Mouse (Mus musculus) forebrain, embryonic 10.5 days (tissue): ENCODE measurements around the gene Metrn. TPM values are rescaled to one million over a fixed set of nuclear protein-coding genes. Genes with fewer than 3 reads are reported as not detected.

ENCODE experiments used
- DNase-seq: peaks from one replicate; pipeline ENCODE4 v3.0.0-alpha.2; 2017; ENCODE audit warnings: low spot score; ENCODE audit errors: extremely low spot score
- H3K27ac ChIP-seq: fragments of 300-500 bp; sonication (generic); 2 replicates; pipeline ENCODE4 v1.5.1; 2016; ENCODE audit warnings: mild to moderate bottlenecking
- H3K27me3 ChIP-seq: fragments of 300-500 bp; sonication (generic); 2 replicates; pipeline ENCODE4 v1.6.1; 2016; ENCODE audit warnings: mild to moderate bottlenecking; ENCODE audit not compliant: poor library complexity, severe bottlenecking
- H3K36me3 ChIP-seq: fragments of 300-500 bp; sonication (generic); replicated peaks from 2 replicates; pipeline ENCODE4 v1.6.1; 2016; ENCODE audit warnings: mild to moderate bottlenecking, moderate library complexity
- H3K4me1 ChIP-seq: fragments of 300-500 bp; sonication (generic); 2 replicates; pipeline ENCODE4 v1.6.1; 2016
- H3K4me3 ChIP-seq: fragments of 300-500 bp; sonication (generic); 2 replicates; pipeline ENCODE4 v1.5.1; 2016; ENCODE audit warnings: mild to moderate bottlenecking, moderate library complexity
- H3K9me3 ChIP-seq: fragments of 300-500 bp; sonication (generic); 2 replicates; pipeline ENCODE4 v1.6.1; 2016; ENCODE audit warnings: mild to moderate bottlenecking, moderate library complexity
- WGBS: fragments of 180-500 bp; shearing (Covaris S2); methylation state at CpG from one replicate; pipeline ENCODE4 v1.1.7; 2016; 5-methylcytosine and 5-hydroxymethylcytosine counted together
- polyA plus RNA-seq: library from polyadenylated mRNA; unstranded; fragments of >200 nt; fragmentation: Nextera tagmentation; extraction: Ambion mirVana; gene quantifications from 2 replicates; pipeline ENCODE4 v1.2.1, GENCODE M21; 2016

The Metrn gene
- polyA plus RNA-seq, 1 experiment from 2014 or later: 204 TPM

DNA sequence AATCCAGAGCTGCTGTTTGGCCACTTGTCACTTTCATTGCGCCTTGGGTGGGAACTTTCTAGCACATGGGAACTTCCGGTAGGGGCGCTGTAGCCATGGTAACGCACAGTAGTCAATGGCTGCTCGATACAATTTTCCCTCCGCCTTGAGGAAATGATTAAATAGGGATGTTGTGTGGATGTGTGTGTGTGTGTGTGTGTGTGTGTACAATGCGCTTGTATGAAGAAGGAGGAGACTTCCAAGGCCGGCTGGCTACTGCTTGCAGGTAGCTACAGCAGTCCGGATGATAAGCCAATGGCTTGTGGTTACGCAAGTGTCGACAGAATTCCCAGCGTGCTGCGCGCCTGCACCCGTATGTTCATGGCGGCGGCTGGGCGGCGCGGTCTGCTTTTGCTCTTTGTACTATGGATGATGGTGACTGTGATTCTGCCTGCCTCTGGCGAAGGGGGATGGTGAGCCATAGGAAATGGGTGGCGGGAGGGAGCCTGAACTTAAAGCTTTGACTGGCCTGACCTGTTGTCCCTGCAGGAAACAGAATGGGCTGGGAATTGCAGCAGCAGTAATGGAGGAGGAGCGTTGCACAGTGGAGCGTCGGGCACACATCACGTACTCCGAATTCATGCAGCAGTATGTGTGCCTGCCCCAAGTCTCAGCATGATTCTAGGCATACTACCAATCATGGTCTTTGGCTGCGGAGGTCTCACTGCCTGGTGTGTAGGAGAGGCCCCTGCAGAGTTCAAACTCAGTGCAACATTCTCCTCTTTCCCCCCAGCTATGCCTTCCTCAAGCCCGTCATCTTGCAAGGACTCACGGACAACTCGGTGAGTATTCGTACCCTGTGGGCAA, 32.0 kb upstream of the Metrn start, which contains the start of gene Jmjd8:
Gene Jmjd8 (plus strand): TSS at position 156 of the 846 bp plus-strand sequence.
- peaks cover 58% of the 10 kb centered on the region for H3K36me3 ChIP-seq
- peak within 1 kb of the TSS; percentile 77 for H3K4me3 ChIP-seq
- DNase-seq: peak; percentile 85
- no peaks in the 10 kb centered on the region for H3K9me3 ChIP-seq
- H3K4me1 ChIP-seq: peaks cover 83% of the 10 kb centered on the region
- peak within 1 kb of the TSS; percentile 94 for H3K27ac ChIP-seq
- 2% methylated on average over 32 of the region's 32 CpGs for WGBS
- no peaks in the 10 kb centered on the region for H3K27me3 ChIP-seq

DNA sequence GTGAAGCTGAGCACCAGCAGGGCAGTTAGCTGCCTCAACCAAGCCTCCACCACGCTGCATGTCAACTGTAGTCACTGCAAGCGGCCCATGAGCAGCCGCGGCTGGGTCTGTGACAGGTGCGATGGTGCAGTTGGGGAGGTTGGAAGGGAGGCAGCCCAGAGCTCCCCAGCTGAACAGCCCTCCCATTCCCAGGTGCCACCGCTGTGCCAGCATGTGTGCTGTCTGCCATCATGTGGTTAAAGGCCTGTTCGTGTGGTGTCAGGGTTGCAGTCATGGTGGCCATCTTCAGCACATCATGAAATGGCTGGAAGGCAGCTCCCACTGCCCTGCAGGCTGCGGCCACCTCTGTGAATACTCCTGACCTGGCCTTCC, 31.3 kb upstream of the Metrn start:
- Histone ChIP-seq H3K27ac (peak overlapping the region; percentile 94), H3K9me3 (no peaks in the 10 kb centered on the region), H3K36me3 (peaks cover 58% of the 10 kb centered on the region), H3K4me3 (peak overlapping the region; percentile 77), H3K4me1 (peaks cover 80% of the 10 kb centered on the region), H3K27me3 (no peaks in the 10 kb centered on the region)
- no peak for DNase-seq
- WGBS: 83% methylated on average over 8 of the region's 8 CpGs

DNA sequence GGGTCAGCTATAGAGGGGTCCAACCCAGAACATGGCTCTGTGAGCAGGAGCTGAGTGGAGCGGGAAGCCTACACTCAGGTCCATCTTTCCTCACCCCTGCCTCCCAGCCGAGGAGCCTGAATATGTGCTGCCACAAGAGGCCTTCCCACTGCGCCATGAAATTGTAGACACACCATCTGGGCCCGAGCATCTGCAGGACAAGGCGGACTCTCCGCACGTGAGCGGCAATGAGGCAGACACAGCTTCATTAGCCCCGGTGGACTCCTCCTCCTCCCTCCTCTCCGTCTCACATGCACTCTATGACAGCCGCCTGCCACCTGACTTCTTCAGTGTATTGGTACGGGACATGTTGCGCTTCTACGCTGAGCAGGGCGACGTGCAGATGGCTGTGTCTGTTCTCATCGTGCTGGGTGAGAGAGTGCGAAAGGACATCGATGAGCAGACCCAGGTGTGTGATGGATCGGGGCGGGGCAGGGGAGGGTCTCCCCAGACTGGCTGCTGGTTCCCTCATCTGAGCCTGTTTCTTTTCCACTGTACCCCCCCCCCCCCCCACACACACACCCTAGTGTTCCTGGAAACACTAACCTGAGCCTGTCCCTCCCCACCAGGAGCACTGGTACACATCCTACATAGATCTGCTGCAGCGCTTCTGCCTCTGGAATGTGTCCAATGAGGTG, 30.7 kb upstream of the Metrn start:
- no peaks in the 10 kb centered on the region for H3K27me3 ChIP-seq
- peaks cover 58% of the 10 kb centered on the region for H3K36me3 ChIP-seq
- 91% methylated on average over 22 of the region's 22 CpGs for WGBS
- H3K27ac ChIP-seq: peak overlapping the region; percentile 94
- no peaks in the 10 kb centered on the region for H3K9me3 ChIP-seq
- H3K4me1 ChIP-seq: peaks cover 84% of the 10 kb centered on the region
- H3K4me3 ChIP-seq: peak overlapping the region; percentile 77
- DNase-seq: no peak

- Histone ChIP-seq H3K27me3 (no peaks in the 10 kb centered on the region), H3K36me3 (peaks cover 58% of the 10 kb centered on the region), H3K27ac (no peak overlapping the region), H3K4me3 (0 out of 2 replicates have a peak overlapping the region, but pooled peaks have one; percentile 0), H3K4me1 (peaks cover 82% of the 10 kb centered on the region), H3K9me3 (no peaks in the 10 kb centered on the region)
- WGBS: 93% methylated on average over 13 of the region's 13 CpGs
- no peak for DNase-seq
Measured at GRCm38 (mm10) chr17:25827011-25827410, 30.1 kb upstream of the Metrn start.

GRCm38 (mm10) chr17:25825984-25826570, 29.1 kb upstream of the Metrn start:
- no peaks in the 10 kb centered on the region for H3K9me3 ChIP-seq
- H3K36me3 ChIP-seq: peaks cover 48% of the 10 kb centered on the region
- no peak for DNase-seq
- peak overlapping the region; percentile 72; the same call in 1 of the 2 replicates for H3K4me3 ChIP-seq
- peaks cover 73% of the 10 kb centered on the region for H3K4me1 ChIP-seq
- no peaks in the 10 kb centered on the region for H3K27me3 ChIP-seq
- WGBS: 98% methylated on average over 27 of the region's 27 CpGs
- no peak overlapping the region for H3K27ac ChIP-seq

DNA sequence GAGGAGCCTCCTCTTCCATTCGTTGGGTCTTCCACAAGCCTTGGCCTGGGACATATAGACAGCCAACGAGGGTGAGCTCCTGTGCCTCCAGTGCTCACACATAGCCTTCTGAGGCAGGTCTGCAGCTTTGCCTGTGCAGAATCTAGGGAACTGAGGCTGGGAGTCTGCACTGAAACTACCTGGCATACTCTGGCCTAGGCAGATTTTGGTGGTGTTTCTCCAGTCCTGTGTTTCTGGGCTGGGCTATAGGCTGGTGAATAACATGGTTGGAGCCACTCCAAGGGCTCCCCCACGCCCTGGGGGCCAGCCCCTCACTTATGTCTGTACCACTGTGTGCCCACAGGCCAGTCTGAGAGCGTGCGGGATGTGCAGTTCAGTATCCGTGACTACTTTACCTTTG, 28.4 kb upstream of the Metrn start:
- DNase-seq: no peak
- Histone ChIP-seq H3K36me3 (peaks cover 41% of the 10 kb centered on the region), H3K27me3 (peaks cover 6% of the 10 kb centered on the region), H3K27ac (no peak overlapping the region), H3K4me1 (peaks cover 65% of the 10 kb centered on the region), H3K4me3 (peak overlapping the region; percentile 72; the same call in 1 of the 2 replicates), H3K9me3 (no peaks in the 10 kb centered on the region)
- 90% methylated on average over 6 of the region's 6 CpGs for WGBS

DNA sequence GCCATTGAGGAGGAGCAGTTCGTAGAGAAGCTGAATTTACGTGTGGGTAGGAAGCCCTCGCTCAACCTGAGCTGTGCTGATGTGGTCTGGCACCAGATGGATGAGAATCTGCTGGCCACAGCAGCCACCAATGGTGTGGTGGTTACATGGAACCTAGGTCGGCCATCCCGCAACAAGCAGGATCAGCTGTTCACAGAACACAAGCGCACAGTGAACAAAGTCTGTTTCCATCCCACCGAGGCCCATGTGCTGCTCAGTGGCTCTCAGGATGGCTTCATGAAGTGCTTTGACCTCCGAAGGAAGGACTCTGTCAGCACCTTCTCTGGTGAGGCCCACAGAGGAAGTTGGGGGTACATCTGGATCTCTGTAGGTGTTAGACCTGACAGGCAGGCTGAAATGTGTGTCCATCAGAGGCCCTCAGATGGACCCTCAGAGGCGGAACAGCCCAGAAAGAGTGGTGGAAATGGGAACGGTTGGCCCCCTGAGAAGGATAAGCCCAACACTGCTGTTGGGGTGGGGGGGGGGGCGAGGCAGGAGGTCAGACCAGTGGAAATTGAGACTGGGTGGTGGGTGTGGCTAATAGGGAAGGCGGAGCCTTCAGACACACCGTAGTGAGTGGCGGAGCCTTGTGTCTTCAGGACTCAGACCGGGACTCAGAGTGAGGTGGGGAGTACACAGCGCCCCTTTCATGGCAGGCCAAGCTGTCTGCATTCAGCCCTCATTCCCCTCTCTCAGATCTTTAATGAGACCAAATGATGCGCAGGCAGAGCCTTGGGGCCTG, 27.6 kb upstream of the Metrn start:
- Histone ChIP-seq H3K36me3 (peaks cover 33% of the 10 kb centered on the region), H3K27me3 (peaks cover 14% of the 10 kb centered on the region), H3K27ac (no peak overlapping the region), H3K9me3 (no peaks in the 10 kb centered on the region), H3K4me1 (peaks cover 63% of the 10 kb centered on the region), H3K4me3 (peak overlapping the region; percentile 72)
- DNase-seq: no peak
- 79% methylated on average over 17 of the region's 17 CpGs for WGBS

DNA sequence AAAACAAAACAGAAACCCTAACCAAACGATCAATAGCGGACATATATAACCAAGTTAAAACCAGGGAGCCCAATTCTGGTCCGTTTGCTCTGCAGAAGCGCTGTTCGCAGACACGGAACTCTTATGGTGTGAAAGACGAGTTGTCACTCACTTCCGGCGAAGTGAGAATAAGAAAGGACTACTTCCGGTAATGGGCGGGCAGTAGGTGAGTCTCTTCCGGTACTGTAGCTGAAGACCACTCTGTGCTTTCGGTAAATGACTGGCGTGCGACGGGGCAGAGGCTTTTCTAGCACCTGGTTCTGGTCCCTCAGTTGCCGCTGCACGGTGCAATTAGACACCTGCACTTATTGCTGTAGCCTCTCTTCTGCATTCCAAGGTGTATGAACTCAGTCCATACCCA, 26.5 kb upstream of the Metrn start, which contains the start of gene Wdr24:
Gene Wdr24 (plus strand): TSS at position 176 of the 400 bp plus-strand sequence.
- under 1% methylated on average over 18 of the region's 18 CpGs for WGBS
- Histone ChIP-seq H3K36me3 (peaks cover 31% of the 10 kb centered on the region), H3K9me3 (no peaks in the 10 kb centered on the region), H3K4me3 (peak within 1 kb of the TSS; percentile 72), H3K4me1 (peaks cover 60% of the 10 kb centered on the region), H3K27me3 (peaks cover 25% of the 10 kb centered on the region), H3K27ac (peak within 1 kb of the TSS; percentile 87)
- peak; percentile 73 for DNase-seq

GRCm38 (mm10) chr17:25818851-25819780, 22.2 kb upstream of the Metrn start:
- 7% methylated on average over 46 of the region's 46 CpGs for WGBS
- DNase-seq: no peak
- Histone ChIP-seq H3K4me3 (peak overlapping the region; percentile 48), H3K27ac (peak overlapping the region; percentile 61), H3K27me3 (peaks cover 56% of the 10 kb centered on the region), H3K4me1 (peaks cover 25% of the 10 kb centered on the region), H3K36me3 (peaks cover 6% of the 10 kb centered on the region; the same call in 1 of the 2 replicates), H3K9me3 (no peaks in the 10 kb centered on the region)

GRCm38 (mm10) chr17:25817662-25818061, 20.7 kb upstream of the Metrn start:
- Histone ChIP-seq H3K36me3 (peaks cover 6% of the 10 kb centered on the region; the same call in 1 of the 2 replicates), H3K4me3 (no peak overlapping the region), H3K27me3 (peaks cover 68% of the 10 kb centered on the region), H3K4me1 (peaks cover 24% of the 10 kb centered on the region), H3K27ac (no peak overlapping the region), H3K9me3 (no peaks in the 10 kb centered on the region)
- DNase-seq: no peak
- 85% methylated on average over 11 of the region's 11 CpGs for WGBS

DNA sequence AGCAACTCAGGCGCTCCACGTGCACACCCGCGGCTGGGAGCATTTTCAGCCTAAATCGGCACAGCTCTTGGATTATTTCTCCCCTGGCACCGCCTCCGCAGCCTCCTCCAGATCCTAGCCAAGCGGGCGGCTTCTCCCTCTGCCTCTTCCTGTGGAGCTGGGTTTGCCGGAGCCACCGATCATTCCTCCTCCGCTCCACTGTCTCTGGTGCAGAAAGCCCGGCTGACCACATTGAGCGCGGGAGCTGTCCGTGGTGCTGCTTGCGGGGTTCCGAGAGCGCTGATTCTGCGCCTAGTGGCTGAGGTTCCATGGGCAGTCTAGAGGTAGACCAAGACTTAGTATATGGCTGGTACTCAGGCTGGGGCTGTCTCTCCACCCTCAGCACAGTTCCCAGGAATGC, 16.5 kb upstream of the Metrn start:
- no peaks in the 10 kb centered on the region for H3K9me3 ChIP-seq
- H3K4me1 ChIP-seq: peaks cover 39% of the 10 kb centered on the region
- DNase-seq: peak; percentile 85
- WGBS: 3% methylated on average over 20 of the region's 20 CpGs
- H3K36me3 ChIP-seq: peaks cover 6% of the 10 kb centered on the region; the same call in 1 of the 2 replicates
- H3K27ac ChIP-seq: no peak overlapping the region
- peak overlapping the region; percentile 27 for H3K4me3 ChIP-seq
- peaks cover 85% of the 10 kb centered on the region for H3K27me3 ChIP-seq
